Mouse (Mus musculus): ENCODE data around the gene Kit.

Kit gene

GRCm38 (mm10) chr5:75589552-75590346 lies 15.0 kb downstream of the Kit start:
- no peak for DNase-seq (ENCODE audit: low spot score in 2 of 2)

- no peak for DNase-seq (ENCODE audit: low spot score in 2 of 2)
Observed at GRCm38 (mm10) chr5:75590961-75591360, 16.2 kb downstream of the Kit start.

GRCm38 (mm10) chr5:75591567-75591966 lies 16.9 kb downstream of the Kit start:
- no peak for DNase-seq (ENCODE audit: low spot score in 2 of 2)

DNA sequence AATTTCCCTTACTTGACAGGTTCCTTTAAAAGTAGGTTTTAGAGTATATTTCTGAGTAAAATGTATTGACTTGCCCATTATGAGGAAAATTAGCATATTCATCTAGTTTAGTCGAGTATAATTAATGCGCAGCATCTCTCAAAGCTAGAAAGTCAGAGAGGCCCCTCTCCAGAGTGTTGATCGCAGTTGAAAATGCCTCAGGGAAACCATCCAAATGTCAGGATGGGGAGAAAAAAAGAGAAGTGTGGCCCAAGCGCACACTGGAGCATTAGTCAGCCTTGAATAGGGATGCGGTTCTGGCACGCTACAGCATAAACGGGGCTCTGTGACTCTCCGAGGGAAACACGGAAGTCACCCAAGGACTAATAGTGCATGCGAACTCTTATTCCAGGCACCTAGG lies 20.6 kb downstream of the Kit start:
- DNase-seq (ENCODE audit: low spot score in 2 of 2) = no peak

DNA sequence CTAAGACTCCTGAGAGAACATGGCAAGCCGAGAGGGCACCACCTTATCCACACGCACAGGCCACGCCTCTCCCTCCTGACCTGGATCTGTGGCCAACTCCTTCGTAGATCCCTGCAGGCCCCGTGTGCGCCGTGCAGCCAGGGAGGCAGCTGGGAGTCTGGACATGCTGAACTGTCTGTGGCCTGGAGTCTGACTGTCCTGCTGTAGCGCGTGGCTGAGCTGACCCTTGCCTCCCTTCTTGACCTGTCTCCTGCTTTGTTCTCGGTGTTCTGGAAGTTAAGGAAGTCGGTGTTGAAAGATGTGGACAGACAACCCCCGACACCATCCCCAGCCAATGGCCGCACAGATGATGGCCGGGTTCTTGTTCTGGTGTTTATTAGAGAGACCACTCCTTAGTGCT lies 21.5 kb downstream of the Kit start:
- no peak for DNase-seq (ENCODE audit: low spot score in 2 of 2)

DNA sequence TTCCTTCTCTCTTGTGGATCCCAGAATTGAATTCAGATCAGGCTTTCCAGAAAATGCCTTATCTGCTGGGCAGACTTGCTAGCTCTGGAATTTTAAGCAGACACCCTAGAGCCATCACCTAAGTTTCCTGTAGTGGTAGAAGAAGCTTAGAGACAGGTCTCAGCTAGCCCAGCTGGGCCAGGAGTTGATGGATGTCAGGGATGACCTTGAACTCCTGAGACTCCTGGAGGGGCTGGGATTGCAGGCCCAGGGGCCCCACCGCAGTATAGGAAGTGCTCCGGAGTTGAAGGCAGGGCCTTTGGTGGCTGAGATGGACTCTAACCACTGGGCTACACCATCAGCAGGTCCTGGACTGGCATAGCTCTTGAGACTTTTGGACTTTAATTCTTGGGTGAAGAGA lies 22.6 kb downstream of the Kit start:
- no peak for DNase-seq (ENCODE audit: low spot score in 2 of 2)

- DNase-seq (ENCODE audit: low spot score in 2 of 2) = no peak
Observed at GRCm38 (mm10) chr5:75598491-75598890, 23.8 kb downstream of the Kit start.

- no peak for DNase-seq (ENCODE audit: low spot score in 2 of 2)
Observed at GRCm38 (mm10) chr5:75599991-75600390, 25.3 kb downstream of the Kit start.

- DNase-seq (ENCODE audit: low spot score in 2 of 2) = no peak
Observed at GRCm38 (mm10) chr5:75604238-75604637, 29.5 kb downstream of the Kit start.

GRCm38 (mm10) chr5:75606898-75607297 lies 32.2 kb downstream of the Kit start:
- no peak for DNase-seq (ENCODE audit: low spot score in 2 of 2)

GRCm38 (mm10) chr5:75607971-75608370 lies 33.3 kb downstream of the Kit start:
- DNase-seq (ENCODE audit: low spot score in 2 of 2) = no peak

GRCm38 (mm10) chr5:75612380-75612779 lies 37.7 kb downstream of the Kit start:
- DNase-seq (ENCODE audit: low spot score in 2 of 2) = no peak

DNA sequence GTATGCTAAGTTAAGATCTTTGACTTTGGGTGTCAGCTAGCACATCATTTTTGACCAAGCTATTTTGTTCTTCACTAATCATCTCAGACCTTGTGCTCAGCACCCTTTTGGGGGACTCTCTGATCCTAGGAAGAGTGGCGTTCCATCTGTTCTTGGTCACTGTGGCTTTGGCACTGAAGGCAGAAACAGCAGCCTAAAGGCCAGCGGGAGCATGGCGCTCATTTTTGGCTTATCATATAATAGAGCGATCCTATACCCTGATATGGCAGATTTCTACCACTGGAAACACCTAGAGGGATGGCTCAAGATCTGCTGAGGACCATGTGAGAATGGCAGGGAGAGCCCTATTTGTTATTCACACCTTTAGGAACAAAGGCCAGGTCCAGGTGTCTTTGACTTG lies 38.2 kb downstream of the Kit start:
- no peak for DNase-seq (ENCODE audit: low spot score in 2 of 2)

DNA sequence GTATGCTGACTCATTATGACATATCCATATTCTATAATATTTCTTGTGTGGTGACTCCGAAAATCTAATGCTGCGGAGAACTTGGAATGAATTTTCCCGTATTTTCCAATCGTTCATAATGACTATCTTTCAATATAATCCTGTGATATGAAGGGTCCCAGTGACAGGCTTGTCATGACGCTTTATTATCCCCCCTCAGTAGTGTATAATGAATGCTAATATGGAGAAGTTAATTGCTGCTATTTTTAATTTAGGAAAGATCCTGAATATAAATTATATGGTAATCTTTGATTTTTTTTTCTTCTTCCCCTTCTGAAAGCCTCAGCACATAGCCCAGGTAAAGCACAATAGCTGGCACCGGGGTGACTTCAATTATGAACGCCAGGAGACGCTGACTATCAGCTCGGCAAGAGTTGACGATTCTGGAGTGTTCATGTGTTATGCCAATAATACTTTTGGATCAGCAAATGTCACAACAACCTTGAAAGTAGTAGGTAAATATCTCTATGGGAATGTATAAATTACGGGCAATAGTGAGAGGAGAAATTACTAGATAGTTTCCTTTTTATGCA lies 40.4 kb downstream of the Kit start:
- no peak for DNase-seq (ENCODE audit: low spot score in 2 of 2)

DNA sequence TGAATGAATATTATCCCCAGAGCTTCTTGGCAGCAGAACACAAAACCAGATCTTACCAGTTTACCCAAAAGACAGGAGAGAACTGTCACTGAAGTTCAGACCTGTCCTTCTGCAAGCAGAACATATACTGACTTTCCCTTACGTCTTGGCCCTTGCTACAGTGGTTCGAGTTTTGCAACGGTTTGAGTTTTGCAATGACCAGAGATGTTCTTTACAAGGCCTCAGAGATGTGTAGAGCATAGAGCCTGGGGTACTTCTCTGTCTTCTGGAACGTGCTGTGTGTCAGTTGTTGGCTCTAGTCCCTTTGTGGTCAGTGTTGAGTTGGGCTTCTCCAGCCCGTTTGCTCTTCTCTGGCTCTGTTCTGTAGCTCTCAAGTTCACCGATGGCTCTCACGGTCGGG lies 40.9 kb downstream of the Kit start:
- DNase-seq (ENCODE audit: low spot score in 2 of 2) = no peak

GRCm38 (mm10) chr5:75622401-75622800 lies 47.7 kb downstream of the Kit start:
- DNase-seq (ENCODE audit: low spot score in 2 of 2) = no peak

GRCm38 (mm10) chr5:75623007-75623406 lies 48.3 kb downstream of the Kit start:
- DNase-seq (ENCODE audit: low spot score in 2 of 2) = no peak

DNA sequence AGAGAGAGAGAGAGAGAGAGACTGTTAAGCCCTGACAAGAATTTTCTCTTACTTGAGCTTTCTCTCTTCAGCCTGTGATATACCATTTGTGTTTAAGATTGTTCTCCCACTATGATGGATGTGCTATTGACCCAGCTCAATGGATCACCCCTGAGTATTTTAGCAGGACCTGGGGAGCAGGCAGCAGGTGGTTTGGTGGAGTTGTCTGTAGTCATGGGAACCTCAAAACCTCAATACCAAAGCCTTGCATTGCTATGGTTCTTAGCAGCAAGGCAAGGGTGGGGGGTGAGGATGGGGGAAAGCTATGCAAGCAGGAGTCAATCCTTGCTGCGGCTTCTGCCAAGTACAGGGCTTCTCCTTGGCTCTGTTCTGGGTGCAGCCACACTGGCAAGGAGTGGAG lies 48.8 kb downstream of the Kit start:
- no peak for DNase-seq (ENCODE audit: low spot score in 2 of 2)

- DNase-seq (ENCODE audit: low spot score in 2 of 2) = no peak
Observed at GRCm38 (mm10) chr5:75623993-75624706, 49.4 kb downstream of the Kit start.

GRCm38 (mm10) chr5:75625059-75625458 lies 50.3 kb downstream of the Kit start:
- DNase-seq (ENCODE audit: low spot score in 2 of 2) = no peak

DNA sequence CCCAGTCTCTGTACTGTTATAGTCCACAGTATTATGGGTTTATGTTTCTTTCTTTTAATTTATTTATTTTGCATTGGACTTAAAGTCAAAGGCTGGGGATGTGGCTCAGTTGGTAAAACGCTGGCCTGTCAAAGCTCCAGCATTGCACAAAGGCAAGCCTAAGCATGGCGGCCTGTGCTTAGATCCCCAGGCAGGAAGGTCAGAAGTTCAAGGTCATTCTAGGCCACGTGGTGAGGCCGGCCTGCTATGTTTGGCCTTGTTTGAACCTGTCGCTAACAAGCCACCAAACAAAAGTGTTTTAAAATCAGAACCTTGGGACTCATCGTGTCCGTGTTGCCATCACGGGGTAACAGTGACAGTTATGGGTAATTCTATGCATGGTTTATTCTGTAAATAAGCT lies 51.6 kb downstream of the Kit start:
- DNase-seq (ENCODE audit: low spot score in 2 of 2) = no peak

- DNase-seq (ENCODE audit: low spot score in 2 of 2) = no peak
Observed at GRCm38 (mm10) chr5:75626703-75627102, 52.0 kb downstream of the Kit start.

- no peak for DNase-seq (ENCODE audit: low spot score in 2 of 2)
Observed at GRCm38 (mm10) chr5:75632257-75632656, 57.5 kb downstream of the Kit start.
